Mouse (Mus musculus) kidney, embryonic 16.5 days (tissue): Measurements from ENCODE around the gene Olfr1122. TPM values are rescaled to one million over a fixed set of nuclear protein-coding genes. Genes with fewer than 3 reads are reported as not detected.
A peak's percentile ranks its signal among the peaks of the same experiment; 100 is the strongest.
"Not testable (repeated sequence)": the region's sequence is repeated elsewhere in the genome, so short reads cannot be mapped to it uniquely, and the experiment has no call there.

ENCODE experiments used
- ATAC-seq: fragments of 200-750 bp; cut with Nextera tagmentation; 2 replicates; pipeline ENCODE4 v1.8.0; 2017; ENCODE audit warnings: moderate TSS enrichment; ENCODE audit not compliant: low FRiP score, low TSS enrichment
- H3K27ac ChIP-seq: fragments of 300-500 bp; sonication (generic); 2 replicates; pipeline ENCODE4 v1.5.1; 2014; ENCODE audit warnings: low read length
- H3K27me3 ChIP-seq: fragments of 300-500 bp; sonication (generic); 2 replicates; pipeline ENCODE4 v1.6.1; 2014; ENCODE audit warnings: low read length, control low read depth, mixed read lengths; ENCODE audit not compliant: insufficient read depth
- H3K36me3 ChIP-seq: fragments of 300-500 bp; sonication (generic); 2 replicates; pipeline ENCODE4 v1.6.1; 2014; ENCODE audit warnings: low read length, control low read depth, mixed read lengths; ENCODE audit not compliant: insufficient read depth
- H3K4me1 ChIP-seq: fragments of 300-500 bp; sonication (generic); 2 replicates; pipeline ENCODE4 v1.6.1; 2014; ENCODE audit warnings: low read length, control low read depth, mixed read lengths; ENCODE audit not compliant: insufficient read depth
- H3K4me2 ChIP-seq: fragments of 300-500 bp; sonication (generic); replicated peaks from 2 replicates; pipeline ENCODE4 v1.6.1; 2014; ENCODE audit warnings: low read depth, low read length
- H3K4me3 ChIP-seq: fragments of 300-500 bp; sonication (generic); 2 replicates; pipeline ENCODE4 v1.5.1; 2014; ENCODE audit warnings: mild to moderate bottlenecking, low read length
- H3K9ac ChIP-seq: fragments of 300-500 bp; sonication (generic); replicated peaks from 2 replicates; pipeline ENCODE4 v1.6.1; 2014; ENCODE audit warnings: low read length
- H3K9me3 ChIP-seq: fragments of 300-500 bp; sonication (generic); 2 replicates; pipeline ENCODE4 v1.6.1; 2016; ENCODE audit warnings: low read length, control low read depth
- WGBS: fragments of 180-500 bp; shearing (Covaris S2); extraction: QIAGEN DNeasy Blood & Tissue Kit; methylation state at CpG from one replicate; pipeline ENCODE4 v1.1.7; 2014; 5-methylcytosine and 5-hydroxymethylcytosine counted together
- polyA plus RNA-seq: library from polyadenylated mRNA; unstranded; fragments of >200 nt; fragmentation: Nextera tagmentation; extraction: Ambion mirVana; gene quantifications from 2 replicates; pipeline ENCODE4 v1.2.1, GENCODE M21; 2015

Gene Olfr1122
- not detected in 2 replicates for polyA plus RNA-seq

- no peak within 1 kb of the TSS for H3K27ac ChIP-seq
- no peaks in the 10 kb centered on the region for H3K9me3 ChIP-seq
- no peak for ATAC-seq
- H3K36me3 ChIP-seq = no peaks in the 10 kb centered on the region
- no peaks in the 10 kb centered on the region for H3K4me1 ChIP-seq
- WGBS = 81% methylated on average over 2 of the region's 2 CpGs
- H3K9ac ChIP-seq = no peak within 1 kb of the TSS
- no peak within 1 kb of the TSS for H3K4me2 ChIP-seq
- no peaks in the 10 kb centered on the region for H3K27me3 ChIP-seq
- no peak within 1 kb of the TSS for H3K4me3 ChIP-seq
Observed at GRCm38 (mm10) chr2:87385549-87385948, at the start of gene Olfr1122. Olfr1122 (plus strand) TSS chr2:87385849.

GRCm38 (mm10) chr2:87354515-87354914 is 31.1 kb upstream of the Olfr1122 start, which contains the start of gene Olfr1120:
Olfr1120 (plus strand) TSS chr2:87354815.
- Histone ChIP-seq H3K36me3 (no peaks in the 10 kb centered on the region), H3K4me2 (no peak within 1 kb of the TSS), H3K9ac (no peak within 1 kb of the TSS), H3K4me1 (no peaks in the 10 kb centered on the region), H3K9me3 (no peaks in the 10 kb centered on the region), H3K27me3 (no peaks in the 10 kb centered on the region), H3K4me3 (no peak within 1 kb of the TSS), H3K27ac (no peak within 1 kb of the TSS)
- 55% methylated on average over 2 of the region's 2 CpGs for WGBS
- no peak for ATAC-seq

GRCm38 (mm10) chr2:87360121-87360520 is 25.5 kb upstream of the Olfr1122 start:
- H3K4me2 ChIP-seq, ATAC-seq, H3K4me3 ChIP-seq, H3K27me3 ChIP-seq, H3K36me3 ChIP-seq, H3K9ac ChIP-seq, H3K4me1 ChIP-seq, H3K27ac ChIP-seq, H3K9me3 ChIP-seq: not testable (repeated sequence)
- WGBS = 96% methylated on average over 2 of the region's 2 CpGs

- H3K27me3 ChIP-seq = no peaks in the 10 kb centered on the region
- no peaks in the 10 kb centered on the region for H3K9me3 ChIP-seq
- H3K27ac ChIP-seq = no peak within 1 kb of the TSS
- ATAC-seq = no peak
- H3K4me2 ChIP-seq = no peak within 1 kb of the TSS
- no peak within 1 kb of the TSS for H3K4me3 ChIP-seq
- 34% methylated on average over 1 of the region's 1 CpGs for WGBS
- no peaks in the 10 kb centered on the region for H3K36me3 ChIP-seq
- no peak within 1 kb of the TSS for H3K9ac ChIP-seq
- H3K4me1 ChIP-seq = no peaks in the 10 kb centered on the region
Observed at GRCm38 (mm10) chr2:87369595-87369994, 16.1 kb upstream of the Olfr1122 start, which contains the start of gene Olfr1121. Olfr1121 (plus strand) TSS chr2:87369895.

GRCm38 (mm10) chr2:87371726-87372125 is 13.9 kb upstream of the Olfr1122 start:
- 79% methylated on average over 4 of the region's 4 CpGs for WGBS

GRCm38 (mm10) chr2:87383935-87384334 is 1.7 kb upstream of the Olfr1122 start:
- WGBS = 73% methylated on average over 2 of the region's 2 CpGs

More at GRCm38 (mm10) chr2:87371726-87372125, 13.9 kb upstream of the Olfr1122 start:
- ATAC-seq = no peak
- H3K36me3 ChIP-seq = no peaks in the 10 kb centered on the region
- no peaks in the 10 kb centered on the region for H3K4me1 ChIP-seq
- H3K4me3 ChIP-seq = no peak overlapping the region
- no peak overlapping the region for H3K27ac ChIP-seq
- H3K4me2 ChIP-seq = no peak overlapping the region
- H3K9me3 ChIP-seq = no peaks in the 10 kb centered on the region
- no peaks in the 10 kb centered on the region for H3K27me3 ChIP-seq
- no peak overlapping the region for H3K9ac ChIP-seq

GRCm38 (mm10) chr2:87393605-87394004 is 8.0 kb downstream of the Olfr1122 start:
- H3K4me2 ChIP-seq, H3K27ac ChIP-seq, H3K36me3 ChIP-seq, H3K4me3 ChIP-seq, H3K4me1 ChIP-seq, H3K27me3 ChIP-seq, H3K9me3 ChIP-seq, H3K9ac ChIP-seq: not testable (repeated sequence)
- 92% methylated on average over 5 of the region's 5 CpGs for WGBS
- ATAC-seq = 0 out of 2 replicates have a peak, but pooled peaks have one; percentile 31

More at GRCm38 (mm10) chr2:87383935-87384334, 1.7 kb upstream of the Olfr1122 start:
- no peaks in the 10 kb centered on the region for H3K4me1 ChIP-seq
- H3K9me3 ChIP-seq = no peaks in the 10 kb centered on the region
- H3K27me3 ChIP-seq = no peaks in the 10 kb centered on the region
- no peak overlapping the region for H3K4me3 ChIP-seq
- no peak overlapping the region for H3K4me2 ChIP-seq
- H3K36me3 ChIP-seq = no peaks in the 10 kb centered on the region
- no peak overlapping the region for H3K9ac ChIP-seq
- no peak for ATAC-seq
- no peak overlapping the region for H3K27ac ChIP-seq

- H3K36me3 ChIP-seq, H3K27ac ChIP-seq: not testable (repeated sequence)
Observed at GRCm38 (mm10) chr2:87394686-87395085, 9.0 kb downstream of the Olfr1122 start.

GRCm38 (mm10) chr2:87416335-87416734 is 30.7 kb downstream of the Olfr1122 start, which contains the start of gene Olfr1123:
Olfr1123 (plus strand) TSS chr2:87416635.
- 79% methylated on average over 1 of the region's 1 CpGs for WGBS
- no peak for ATAC-seq

More at GRCm38 (mm10) chr2:87394686-87395085, 9.0 kb downstream of the Olfr1122 start:
- not testable (repeated sequence) for H3K4me3 ChIP-seq, ATAC-seq, H3K27me3 ChIP-seq, H3K9me3 ChIP-seq, H3K9ac ChIP-seq, H3K4me2 ChIP-seq, H3K4me1 ChIP-seq
- 86% methylated on average over 7 of the region's 7 CpGs for WGBS

GRCm38 (mm10) chr2:87429975-87430374 is 44.3 kb downstream of the Olfr1122 start, which contains the start of gene Olfr1124:
Olfr1124 (plus strand) TSS chr2:87430275.
- no peak within 1 kb of the TSS for H3K9ac ChIP-seq
- H3K4me2 ChIP-seq = no peak within 1 kb of the TSS
- WGBS = 92% methylated on average over 1 of the region's 1 CpGs
- H3K4me3 ChIP-seq = no peak within 1 kb of the TSS
- H3K27me3 ChIP-seq = no peaks in the 10 kb centered on the region
- no peak for ATAC-seq
- H3K27ac ChIP-seq = no peak within 1 kb of the TSS
- H3K36me3 ChIP-seq = no peaks in the 10 kb centered on the region
- no peaks in the 10 kb centered on the region for H3K4me1 ChIP-seq
- H3K9me3 ChIP-seq = no peaks in the 10 kb centered on the region

More at GRCm38 (mm10) chr2:87416335-87416734, 30.7 kb downstream of the Olfr1122 start, which contains the start of gene Olfr1123:
- H3K27me3 ChIP-seq = no peaks in the 10 kb centered on the region
- H3K36me3 ChIP-seq = no peaks in the 10 kb centered on the region
- no peak within 1 kb of the TSS for H3K27ac ChIP-seq
- H3K9ac ChIP-seq = no peak within 1 kb of the TSS
- H3K4me3 ChIP-seq = no peak within 1 kb of the TSS
- no peak within 1 kb of the TSS for H3K4me2 ChIP-seq
- no peaks in the 10 kb centered on the region for H3K9me3 ChIP-seq
- H3K4me1 ChIP-seq = no peaks in the 10 kb centered on the region
